Mouse (Mus musculus) T-cell, adult 2 months (primary cell): ENCODE results near the gene Adamtsl4.
"Not testable (repeated sequence)": the region's sequence is repeated elsewhere in the genome, so short reads cannot be mapped to it uniquely, and the experiment has no call there.

Experiments
- DNase-seq: peaks from one replicate; pipeline ENCODE4 v3.0.0; 2022; ENCODE audit warnings: low spot score

Gene Adamtsl4

DNA sequence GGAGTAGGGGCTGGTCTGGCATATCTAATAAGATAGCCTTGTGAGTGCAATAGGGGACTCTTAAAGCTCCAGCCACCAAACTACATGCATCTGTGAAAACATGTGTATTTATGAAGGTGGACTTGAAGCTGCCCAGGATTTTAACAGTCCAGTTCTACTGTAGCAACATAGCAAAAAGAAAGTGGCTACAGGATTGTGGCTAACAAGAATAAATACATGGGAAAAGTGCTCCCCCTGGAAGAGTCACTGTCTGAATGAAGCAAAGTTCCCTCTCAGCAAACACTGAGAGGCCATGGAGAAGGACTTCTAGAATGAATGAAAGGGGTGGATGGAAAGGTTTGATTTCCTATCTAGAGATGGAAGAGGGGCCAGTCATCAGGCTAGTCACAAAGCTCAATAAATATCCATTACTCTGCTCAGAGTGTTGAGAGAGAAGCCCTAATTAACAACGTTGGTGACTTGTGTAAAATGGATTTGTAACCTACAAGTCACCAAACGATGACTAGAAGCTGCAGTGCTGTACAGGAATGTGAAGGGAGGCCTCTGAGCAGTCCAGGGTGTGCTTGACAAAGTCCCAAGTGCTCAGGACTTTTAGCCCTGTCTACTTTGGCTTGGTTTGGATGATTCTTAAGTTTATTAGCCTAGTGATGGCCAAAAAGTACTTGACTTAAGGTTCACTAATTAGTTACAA is 26.8 kb downstream of the Adamtsl4 start:
- DNase-seq, result no peak

GRCm38 (mm10) chr3:95659948-95660347 is 27.8 kb downstream of the Adamtsl4 start:
- DNase-seq, result no peak

DNA sequence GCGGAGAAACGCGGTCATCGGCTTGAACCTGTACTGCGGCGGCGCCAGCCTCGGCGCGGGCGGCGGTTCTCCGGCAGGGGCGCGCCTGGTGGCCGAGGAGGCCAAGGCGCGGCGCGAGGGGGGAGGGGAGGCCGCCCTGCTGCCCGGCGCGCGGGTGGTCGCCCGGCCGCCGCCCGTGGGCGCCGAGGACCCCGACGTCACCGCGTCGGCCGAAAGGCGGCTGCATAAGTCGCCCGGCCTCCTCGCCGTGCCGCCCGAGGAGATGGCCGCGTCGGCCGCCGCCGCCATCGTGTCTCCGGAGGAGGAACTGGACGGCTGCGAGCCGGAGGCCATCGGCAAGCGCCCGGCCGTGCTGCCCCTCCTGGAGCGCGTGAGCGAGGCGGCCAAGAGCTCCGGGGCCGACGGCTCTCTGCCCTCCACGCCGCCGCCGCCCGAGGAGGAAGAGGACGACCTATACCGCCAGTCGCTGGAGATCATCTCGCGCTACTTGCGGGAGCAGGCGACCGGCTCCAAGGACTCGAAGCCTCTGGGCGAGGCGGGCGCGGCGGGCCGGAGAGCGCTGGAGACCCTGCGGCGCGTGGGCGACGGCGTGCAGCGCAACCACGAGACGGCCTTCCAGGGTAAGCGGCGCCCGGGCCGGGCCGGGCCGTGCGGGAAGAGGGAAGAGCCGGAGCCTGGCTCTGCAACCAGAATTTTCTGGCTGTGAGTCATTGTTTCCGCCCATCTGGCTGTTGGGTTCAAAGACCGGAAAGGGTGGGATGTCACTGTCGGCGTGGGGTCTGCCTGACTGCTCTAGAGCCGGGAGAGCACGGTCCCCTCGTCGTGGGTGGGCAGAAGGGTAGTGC is 28.6 kb downstream of the Adamtsl4 start:
- DNase-seq, result peak; percentile 79

GRCm38 (mm10) chr3:95658236-95658867 is 29.4 kb downstream of the Adamtsl4 start, which contains the start of gene Mcl1:
Gene Mcl1 (plus strand): TSS chr3:95658788.
- peak; percentile 88 for DNase-seq

GRCm38 (mm10) chr3:95657711-95658110 is 30.0 kb downstream of the Adamtsl4 start:
- DNase-seq, result no peak

- no peak for DNase-seq
These were observed 30.6 kb downstream of the Adamtsl4 start for GRCm38 (mm10) chr3:95657108-95657507.

DNA sequence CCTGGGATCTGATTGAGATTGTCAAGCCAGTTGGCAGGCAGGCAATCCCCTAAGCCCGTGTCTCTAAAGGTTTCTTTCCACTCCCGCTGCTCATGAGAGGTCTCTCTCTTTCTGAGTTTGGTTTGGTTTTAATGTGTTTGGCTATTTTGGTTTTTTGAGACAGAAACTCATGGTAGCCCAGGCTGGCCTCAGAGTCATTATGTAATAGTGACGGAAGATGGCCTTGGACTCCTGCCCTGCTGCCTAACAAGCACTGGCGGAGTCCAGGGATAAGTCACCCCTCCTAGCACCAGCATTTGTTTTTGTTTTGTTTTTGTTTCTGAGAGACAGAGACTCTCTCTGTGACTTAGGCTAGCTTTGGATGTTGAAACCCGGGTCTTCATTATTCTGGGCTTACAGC is 32.3 kb downstream of the Adamtsl4 start:
- no peak for DNase-seq

DNA sequence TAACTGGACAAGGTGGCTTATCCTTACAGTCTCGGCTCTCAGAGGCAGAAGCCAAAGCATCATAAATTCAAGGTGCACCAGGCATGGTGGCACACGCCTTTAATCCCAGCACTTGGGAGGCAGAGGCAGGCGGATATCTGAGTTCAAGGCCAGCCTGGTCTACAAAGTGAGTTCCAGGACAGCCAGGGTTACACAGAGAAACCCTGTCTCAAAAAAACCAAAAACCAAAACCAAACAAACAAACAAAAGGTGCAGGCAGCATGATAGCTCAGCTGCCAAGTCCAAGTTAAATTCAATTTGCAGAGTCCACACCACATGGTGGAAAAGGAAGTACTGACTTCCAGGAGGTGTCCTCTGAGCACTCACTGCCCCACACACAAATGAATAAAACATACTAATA is 33.3 kb downstream of the Adamtsl4 start:
- DNase-seq, result not testable (repeated sequence)

GRCm38 (mm10) chr3:95653473-95654034 is 34.2 kb downstream of the Adamtsl4 start:
- DNase-seq, result no peak

GRCm38 (mm10) chr3:95652871-95653270 is 34.8 kb downstream of the Adamtsl4 start:
- no peak for DNase-seq

- no peak for DNase-seq
These were observed 35.4 kb downstream of the Adamtsl4 start for GRCm38 (mm10) chr3:95652204-95652811.

- no peak for DNase-seq
These were observed 36.1 kb downstream of the Adamtsl4 start for GRCm38 (mm10) chr3:95651391-95652203.

- no peak for DNase-seq
These were observed 36.7 kb downstream of the Adamtsl4 start for GRCm38 (mm10) chr3:95651033-95651373.

DNA sequence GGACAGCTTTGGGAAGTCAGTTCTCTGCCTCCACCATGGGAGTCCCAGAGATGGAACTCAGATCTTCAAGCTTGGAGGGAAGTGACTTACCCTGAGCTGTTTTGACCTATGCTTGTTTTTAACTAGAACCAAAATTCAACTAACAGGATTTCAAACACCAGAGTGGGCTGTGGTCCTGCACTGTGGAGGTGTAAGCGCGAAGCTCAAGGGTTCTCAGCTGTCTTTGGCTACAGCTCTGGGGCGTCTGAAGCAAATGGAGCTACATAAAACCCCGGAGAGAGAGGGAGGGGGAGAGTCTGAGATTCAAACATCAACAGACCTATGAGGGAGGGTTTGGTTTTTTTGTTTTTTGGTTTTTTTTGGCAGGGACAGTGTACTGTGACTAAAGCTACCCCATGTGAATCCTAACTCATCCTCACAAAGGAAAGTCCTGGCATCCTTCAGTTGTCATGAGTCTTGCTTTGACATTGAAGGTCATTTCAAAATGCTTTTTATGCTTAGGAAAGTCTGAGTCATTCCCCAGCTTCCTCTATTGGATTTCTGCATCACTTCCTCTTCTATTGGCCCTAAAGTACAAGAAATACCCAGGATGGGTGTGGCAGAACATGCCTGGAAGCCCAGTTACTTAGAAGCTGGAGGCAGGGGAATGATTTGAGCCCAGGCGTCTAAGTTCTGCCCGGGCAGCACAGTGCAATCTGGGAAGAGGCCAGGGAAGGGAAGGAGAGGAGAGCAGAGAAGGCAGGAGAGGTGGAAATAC is 37.3 kb downstream of the Adamtsl4 start:
- no peak for DNase-seq

- DNase-seq, result no peak
These were observed 39.7 kb downstream of the Adamtsl4 start for GRCm38 (mm10) chr3:95648016-95648415.

DNA sequence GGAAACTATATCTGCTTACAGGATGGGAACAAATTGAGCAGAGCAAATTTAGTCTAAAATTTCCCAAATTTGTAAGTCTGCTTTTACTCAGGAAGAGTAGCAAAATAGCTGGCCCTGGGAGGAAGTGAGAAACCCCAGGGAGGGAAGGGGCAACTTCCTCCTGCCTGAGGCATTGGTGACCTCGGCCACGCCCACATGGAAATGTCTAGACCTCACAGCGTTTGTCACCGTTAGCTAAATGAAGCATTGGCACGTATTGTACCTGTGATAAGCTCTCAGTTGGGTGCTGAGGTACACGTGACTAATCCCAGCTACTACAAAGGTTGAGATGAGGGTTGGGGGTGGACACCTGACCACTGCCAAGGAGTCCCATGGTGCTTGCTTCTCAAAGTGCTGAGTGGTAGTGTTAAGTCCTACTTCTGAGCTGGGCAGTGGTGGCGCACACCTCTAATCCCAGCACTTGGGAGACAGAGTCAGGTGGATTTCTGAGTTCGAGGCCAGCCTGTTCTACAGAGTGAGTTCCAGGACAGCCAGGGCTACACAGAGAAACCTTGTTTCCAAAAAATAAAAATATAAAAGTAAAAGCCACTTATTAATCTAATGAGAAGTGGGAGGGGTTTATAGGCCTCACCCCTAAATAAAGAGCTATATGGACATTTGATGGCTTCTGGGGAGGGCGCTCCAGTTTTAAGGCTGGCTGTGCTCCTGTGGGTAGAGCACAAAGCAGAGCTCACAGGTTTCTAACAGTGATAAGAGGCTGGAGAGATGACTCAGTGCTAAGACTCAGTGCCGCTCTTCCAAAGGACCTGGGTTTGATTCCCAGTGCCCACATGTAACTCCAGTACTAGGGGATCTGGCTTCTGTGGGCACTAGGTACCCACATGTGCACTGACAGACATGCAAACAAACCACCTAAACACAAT is 42.1 kb downstream of the Adamtsl4 start:
- peak; percentile 64 for DNase-seq

GRCm38 (mm10) chr3:95643097-95643496 is 44.6 kb downstream of the Adamtsl4 start:
- DNase-seq, result no peak

DNA sequence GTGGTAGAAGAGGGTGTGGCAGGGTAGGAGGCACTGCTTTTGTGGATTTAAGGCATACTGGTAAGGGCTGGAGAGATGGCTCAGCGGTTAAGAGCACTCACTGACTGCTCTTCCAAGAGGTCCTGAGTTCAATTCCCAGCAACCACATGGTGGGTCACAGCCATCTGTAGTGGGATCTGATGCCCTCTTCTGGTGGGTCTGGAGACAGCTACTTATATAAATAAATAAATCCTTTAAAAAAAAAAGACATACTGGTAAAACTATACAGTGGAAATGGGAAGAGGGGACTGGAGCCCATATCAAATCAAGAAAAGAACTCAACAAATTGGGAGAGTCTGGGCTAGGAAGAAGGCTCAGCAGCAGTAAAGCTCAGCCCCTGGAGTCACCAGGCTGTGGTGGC is 48.0 kb downstream of the Adamtsl4 start:
- DNase-seq, result no peak

GRCm38 (mm10) chr3:95636072-95636471 is 51.6 kb downstream of the Adamtsl4 start:
- DNase-seq, result no peak
